Mouse (Mus musculus) spleen, postnatal 0 days (tissue): ENCODE results near the gene Kat7. TPM values are rescaled to one million over a fixed set of nuclear protein-coding genes. Genes with fewer than 3 reads are reported as not detected.

Experiments
- polyA plus RNA-seq: library from polyadenylated mRNA; unstranded; fragments of >200 nt; fragmentation: Nextera tagmentation; extraction: Ambion mirVana; gene quantifications from 2 replicates; pipeline ENCODE4 v1.2.1, GENCODE M21; 2015

Gene Kat7
- 35.9 and 36.7 TPM in 2 replicates for polyA plus RNA-seq

GRCm38 (mm10) chr11:95310007-95310647, at the start of gene Kat7:
Gene Kat7, minus strand, starts transcription at chr11:95310246.

GRCm38 (mm10) chr11:95336568-95337128, 26.6 kb upstream of the Kat7 start, which contains the start of gene Fam117a:
Gene Fam117a, plus strand, starts transcription at chr11:95337018.

GRCm38 (mm10) chr11:95261178-95261751, 48.8 kb downstream of the Kat7 start, which contains the start of gene Tac4:
Gene Tac4, plus strand, starts transcription at chr11:95261529.

Other genes with a start within 250 kb of the Kat7 start
- 3.8 and 4.6 TPM in 2 replicates for gene Itga3, start 233.4 kb downstream of the Kat7 start, polyA plus RNA-seq
- 0.05 TPM in 1 of 2 replicates, not detected in the other for gene Dlx3, start 190.1 kb downstream of the Kat7 start, polyA plus RNA-seq
- gene Dlx4, start 164.0 kb downstream of the Kat7 start, polyA plus RNA-seq = 0.11 TPM in 1 of 2 replicates, not detected in the other
- 0.10 and 0.19 TPM in 2 replicates for gene Tac4, start 48.7 kb downstream of the Kat7 start, polyA plus RNA-seq
- gene Fam117a, start 26.8 kb upstream of the Kat7 start, polyA plus RNA-seq = 134 and 151 TPM in 2 replicates
- 45.4 and 49.3 TPM in 2 replicates for gene Slc35b1, start 74.4 kb upstream of the Kat7 start, polyA plus RNA-seq
- 86.7 and 98.7 TPM in 2 replicates for gene Spop, start 103.8 kb upstream of the Kat7 start, polyA plus RNA-seq
- gene Nxph3, start 204.3 kb upstream of the Kat7 start, polyA plus RNA-seq = 0.49 and 0.91 TPM in 2 replicates